Mouse (Mus musculus): ENCODE measurements around the gene Hs6st2. TPM values are rescaled to one million over a fixed set of nuclear protein-coding genes. Genes with fewer than 3 reads are reported as not detected.

Gene Hs6st2
- 35.3 and 41.5 TPM in 2 replicates for polyA plus RNA-seq (2014; fragmentation: Nextera tagmentation; extraction: Ambion mirVana)

- peak within 1 kb of the TSS; percentile 63 for H3K4me2 ChIP-seq (ENCODE audit: low read depth, low read length)
- no peaks in the 10 kb centered on the region for H3K4me1 ChIP-seq (ENCODE audit: control insufficient read depth, insufficient read depth, low read length)
- 27% methylated on average over 5 of the region's 5 CpGs for WGBS
- H3K4me3 ChIP-seq (ENCODE audit: low read depth, low read length) = peak within 1 kb of the TSS; percentile 42
- no peaks in the 10 kb centered on the region for H3K27me3 ChIP-seq (ENCODE audit: control insufficient read depth, insufficient read depth, low read length)
- no peak for ATAC-seq (ENCODE audit: low read depth)
- H3K36me3 ChIP-seq (ENCODE audit: control insufficient read depth, insufficient read depth, low read length) = no peaks in the 10 kb centered on the region
- H3K9me3 ChIP-seq (ENCODE audit: control insufficient read depth, low read length) = no peaks in the 10 kb centered on the region
- peak within 1 kb of the TSS; percentile 59 for H3K9ac ChIP-seq (replicated peaks; ENCODE audit: low read depth, low read length)
- H3K27ac ChIP-seq (ENCODE audit: low read depth, low read length) = peak within 1 kb of the TSS; percentile 48
Observed at GRCm38 (mm10) chrX:51681756-51682155, at the start of gene Hs6st2. Gene Hs6st2 (minus strand): TSS chrX:51681856.

- no peak overlapping the region for H3K27ac ChIP-seq (ENCODE audit: low read depth, low read length)
- no peak overlapping the region for H3K9ac ChIP-seq (replicated peaks; ENCODE audit: low read depth, low read length)
- WGBS = 72% methylated on average over 8 of the region's 8 CpGs
- H3K36me3 ChIP-seq (ENCODE audit: control insufficient read depth, insufficient read depth, low read length) = no peaks in the 10 kb centered on the region
- H3K4me3 ChIP-seq (ENCODE audit: low read depth, low read length) = no peak overlapping the region
- no peaks in the 10 kb centered on the region for H3K4me1 ChIP-seq (ENCODE audit: control insufficient read depth, insufficient read depth, low read length)
- no peaks in the 10 kb centered on the region for H3K9me3 ChIP-seq (ENCODE audit: control insufficient read depth, low read length)
- H3K4me2 ChIP-seq (ENCODE audit: low read depth, low read length) = no peak overlapping the region
- ATAC-seq (ENCODE audit: low read depth) = no peak
- H3K27me3 ChIP-seq (ENCODE audit: control insufficient read depth, insufficient read depth, low read length) = no peaks in the 10 kb centered on the region
Observed at GRCm38 (mm10) chrX:51714086-51714745, 32.6 kb upstream of the Hs6st2 start.

GRCm38 (mm10) chrX:51712996-51713395 lies 31.3 kb upstream of the Hs6st2 start:
- Histone ChIP-seq H3K4me3 (ENCODE audit: low read depth, low read length) (no peak overlapping the region), H3K27me3 (ENCODE audit: control insufficient read depth, insufficient read depth, low read length) (no peaks in the 10 kb centered on the region), H3K4me2 (ENCODE audit: low read depth, low read length) (no peak overlapping the region), H3K36me3 (ENCODE audit: control insufficient read depth, insufficient read depth, low read length) (no peaks in the 10 kb centered on the region), H3K9me3 (ENCODE audit: control insufficient read depth, low read length) (no peaks in the 10 kb centered on the region), H3K9ac (replicated peaks; ENCODE audit: low read depth, low read length) (no peak overlapping the region), H3K27ac (ENCODE audit: low read depth, low read length) (no peak overlapping the region), H3K4me1 (ENCODE audit: control insufficient read depth, insufficient read depth, low read length) (no peaks in the 10 kb centered on the region)
- ATAC-seq (ENCODE audit: low read depth) = no peak
- 72% methylated on average over 1 of the region's 1 CpGs for WGBS

- Histone ChIP-seq H3K4me2 (ENCODE audit: low read depth, low read length) (no peak overlapping the region), H3K4me1 (ENCODE audit: control insufficient read depth, insufficient read depth, low read length) (no peaks in the 10 kb centered on the region), H3K27me3 (ENCODE audit: control insufficient read depth, insufficient read depth, low read length) (no peaks in the 10 kb centered on the region), H3K9ac (replicated peaks; ENCODE audit: low read depth, low read length) (no peak overlapping the region), H3K27ac (ENCODE audit: low read depth, low read length) (no peak overlapping the region), H3K36me3 (ENCODE audit: control insufficient read depth, insufficient read depth, low read length) (no peaks in the 10 kb centered on the region), H3K9me3 (ENCODE audit: control insufficient read depth, low read length) (no peaks in the 10 kb centered on the region), H3K4me3 (ENCODE audit: low read depth, low read length) (no peak overlapping the region)
- 55% methylated on average over 4 of the region's 4 CpGs for WGBS
- ATAC-seq (ENCODE audit: low read depth) = no peak
Observed at GRCm38 (mm10) chrX:51702823-51703222, 21.2 kb upstream of the Hs6st2 start.

GRCm38 (mm10) chrX:51699079-51699478 lies 17.4 kb upstream of the Hs6st2 start:
- H3K36me3 ChIP-seq (ENCODE audit: control insufficient read depth, insufficient read depth, low read length) = no peaks in the 10 kb centered on the region
- H3K9me3 ChIP-seq (ENCODE audit: control insufficient read depth, low read length) = no peaks in the 10 kb centered on the region

GRCm38 (mm10) chrX:51686048-51686949 lies 4.6 kb upstream of the Hs6st2 start:
- WGBS = 83% methylated on average over 6 of the region's 6 CpGs
- Histone ChIP-seq H3K4me3 (ENCODE audit: low read depth, low read length) (no peak overlapping the region), H3K9me3 (ENCODE audit: control insufficient read depth, low read length) (no peaks in the 10 kb centered on the region), H3K36me3 (ENCODE audit: control insufficient read depth, insufficient read depth, low read length) (no peaks in the 10 kb centered on the region), H3K27ac (ENCODE audit: low read depth, low read length) (no peak overlapping the region), H3K9ac (replicated peaks; ENCODE audit: low read depth, low read length) (no peak overlapping the region), H3K27me3 (ENCODE audit: control insufficient read depth, insufficient read depth, low read length) (no peaks in the 10 kb centered on the region), H3K4me2 (ENCODE audit: low read depth, low read length) (no peak overlapping the region), H3K4me1 (ENCODE audit: control insufficient read depth, insufficient read depth, low read length) (no peaks in the 10 kb centered on the region)
- ATAC-seq (ENCODE audit: low read depth) = no peak

More at GRCm38 (mm10) chrX:51699079-51699478, 17.4 kb upstream of the Hs6st2 start:
- Histone ChIP-seq H3K9ac (replicated peaks; ENCODE audit: low read depth, low read length) (no peak overlapping the region), H3K27ac (ENCODE audit: low read depth, low read length) (no peak overlapping the region), H3K4me2 (ENCODE audit: low read depth, low read length) (no peak overlapping the region), H3K27me3 (ENCODE audit: control insufficient read depth, insufficient read depth, low read length) (no peaks in the 10 kb centered on the region), H3K4me1 (ENCODE audit: control insufficient read depth, insufficient read depth, low read length) (no peaks in the 10 kb centered on the region), H3K4me3 (ENCODE audit: low read depth, low read length) (no peak overlapping the region)
- 50% methylated on average over 4 of the region's 4 CpGs for WGBS
- ATAC-seq (ENCODE audit: low read depth) = no peak

GRCm38 (mm10) chrX:51684336-51685056 lies 2.8 kb upstream of the Hs6st2 start:
- Histone ChIP-seq H3K9ac (replicated peaks; ENCODE audit: low read depth, low read length) (no peak overlapping the region), H3K4me3 (ENCODE audit: low read depth, low read length) (no peak overlapping the region), H3K27me3 (ENCODE audit: control insufficient read depth, insufficient read depth, low read length) (no peaks in the 10 kb centered on the region), H3K27ac (ENCODE audit: low read depth, low read length) (no peak overlapping the region), H3K36me3 (ENCODE audit: control insufficient read depth, insufficient read depth, low read length) (no peaks in the 10 kb centered on the region), H3K4me2 (ENCODE audit: low read depth, low read length) (no peak overlapping the region), H3K9me3 (ENCODE audit: control insufficient read depth, low read length) (no peaks in the 10 kb centered on the region), H3K4me1 (ENCODE audit: control insufficient read depth, insufficient read depth, low read length) (no peaks in the 10 kb centered on the region)
- ATAC-seq (ENCODE audit: low read depth) = no peak
- WGBS = 34% methylated on average over 3 of the region's 3 CpGs

GRCm38 (mm10) chrX:51681170-51681667 lies 437 bp downstream of the Hs6st2 start:
- ATAC-seq (ENCODE audit: low read depth) = peak; percentile 73
- H3K4me2 ChIP-seq (ENCODE audit: low read depth, low read length) = peak overlapping the region; percentile 63
- H3K9me3 ChIP-seq (ENCODE audit: control insufficient read depth, low read length) = no peaks in the 10 kb centered on the region
- H3K9ac ChIP-seq (replicated peaks; ENCODE audit: low read depth, low read length) = peak overlapping the region; percentile 59
- peak overlapping the region; percentile 42 for H3K4me3 ChIP-seq (ENCODE audit: low read depth, low read length)
- 11% methylated on average over 28 of the region's 43 CpGs for WGBS
- H3K27me3 ChIP-seq (ENCODE audit: control insufficient read depth, insufficient read depth, low read length) = no peaks in the 10 kb centered on the region
- peak overlapping the region; percentile 48 for H3K27ac ChIP-seq (ENCODE audit: low read depth, low read length)
- H3K36me3 ChIP-seq (ENCODE audit: control insufficient read depth, insufficient read depth, low read length) = no peaks in the 10 kb centered on the region
- H3K4me1 ChIP-seq (ENCODE audit: control insufficient read depth, insufficient read depth, low read length) = no peaks in the 10 kb centered on the region
